Mouse (Mus musculus): ENCODE measurements around the gene Uqcrfs1. TPM values are rescaled to one million over a fixed set of nuclear protein-coding genes. Genes with fewer than 3 reads are reported as not detected.

Gene Uqcrfs1
- total RNA-seq (2021), result 100 to 1,000 TPM; 880 to 896 TPM

DNA sequence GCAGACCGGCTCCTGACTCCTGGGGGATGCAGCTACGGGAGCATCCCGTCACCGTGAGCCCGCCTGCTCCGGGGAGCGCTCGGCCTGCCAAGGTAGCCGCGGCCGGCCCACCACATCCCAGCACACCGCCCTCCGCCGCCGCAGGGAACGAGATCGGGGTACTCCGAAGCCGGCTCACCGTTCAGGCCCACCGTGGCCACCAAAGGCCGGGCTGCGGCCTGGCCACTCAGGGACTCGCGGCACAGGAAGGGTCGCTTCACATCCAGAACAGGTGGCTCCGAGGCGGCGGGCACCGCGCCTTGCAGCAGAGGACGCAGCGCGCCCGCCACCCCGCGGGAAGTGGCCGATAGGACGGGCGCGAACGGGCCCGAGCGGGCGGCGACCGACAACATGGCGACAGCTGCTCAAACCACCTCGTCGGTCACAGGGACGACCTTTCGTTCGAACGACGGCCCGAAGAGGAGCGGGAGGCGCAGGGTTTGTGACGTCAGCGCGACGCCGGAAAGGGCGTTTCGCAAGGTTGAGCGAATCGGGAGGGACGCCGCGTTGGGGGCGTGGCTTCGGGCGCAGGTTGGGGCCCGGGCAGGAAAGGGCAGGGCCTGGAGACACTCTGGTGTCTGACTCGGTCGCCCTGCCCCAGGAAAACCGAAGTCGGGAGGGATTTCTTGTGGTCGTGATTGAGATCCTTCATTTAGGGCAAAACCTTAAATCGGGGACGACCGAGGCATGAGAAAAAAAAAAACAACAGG, at the start of gene Uqcrfs1:
TSS of gene Uqcrfs1 (minus strand) at position 507 of the 749 bp plus-strand sequence.
- peak; percentile 98 to 99 for DNase-seq
- intact Hi-C loops (cut with DNase I), result no loop called here

DNA sequence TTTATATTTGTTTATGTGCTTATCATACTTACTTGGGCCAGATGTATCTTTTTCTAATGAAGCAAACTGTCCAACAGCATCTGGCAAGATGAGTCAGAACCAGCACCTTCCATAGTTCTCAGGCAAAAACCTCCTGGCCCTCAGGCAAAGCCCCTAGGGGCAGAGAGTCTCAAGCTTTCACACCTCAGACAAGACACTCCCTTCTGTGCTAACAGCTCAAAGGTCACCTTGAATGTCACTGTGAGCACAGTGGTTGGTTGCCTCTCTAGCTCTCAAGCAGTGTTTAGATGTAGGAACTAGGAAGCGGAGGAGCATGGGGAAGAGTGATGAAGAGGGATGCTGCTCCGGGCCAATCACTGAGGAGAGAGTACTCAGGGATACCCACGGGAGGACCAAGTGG, 40.6 kb upstream of the Uqcrfs1 start:
- intact Hi-C loops (cut with DNase I), result no loop called here
- no peak for DNase-seq

DNA sequence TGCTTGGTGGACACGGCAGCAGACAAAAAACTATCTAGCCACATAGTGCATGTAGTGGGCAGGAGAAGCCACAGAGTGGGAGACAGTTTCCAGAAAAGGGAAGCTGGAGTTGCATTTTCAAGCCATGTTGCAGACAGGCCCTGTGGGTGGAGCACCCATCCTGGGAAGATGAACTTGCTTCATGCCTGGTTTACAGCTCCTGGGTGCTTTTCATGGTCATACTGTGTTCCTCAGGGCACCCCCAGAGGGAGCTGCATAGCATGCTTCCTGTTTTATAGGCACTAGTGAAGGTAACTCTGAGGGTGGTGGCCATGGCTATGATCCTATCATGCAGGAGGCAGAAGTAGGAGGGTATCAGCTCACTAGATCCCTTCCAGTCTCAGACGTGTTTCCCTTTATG, 37.4 kb upstream of the Uqcrfs1 start:
- intact Hi-C loops (cut with DNase I), result no loop called here

DNA sequence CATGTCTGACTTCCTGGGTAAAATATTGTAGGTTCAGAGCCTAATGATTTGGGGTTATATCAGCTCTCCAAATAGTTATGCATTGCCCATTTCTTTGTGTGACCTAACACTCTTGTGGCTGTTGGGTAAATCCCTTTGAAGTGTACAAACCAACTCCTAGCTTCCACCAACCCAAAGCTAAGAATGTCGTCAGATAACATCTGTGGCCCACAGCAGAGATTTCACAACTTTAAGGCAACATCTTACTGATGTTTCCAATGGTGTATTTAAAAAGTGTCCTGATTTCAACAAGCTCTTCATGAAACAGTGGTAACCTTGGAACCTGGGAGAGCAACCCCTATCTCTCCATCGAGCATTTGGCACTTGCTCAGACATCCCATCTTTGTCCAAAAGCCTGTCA, 33.6 kb upstream of the Uqcrfs1 start:
- intact Hi-C loops (cut with DNase I), result no loop called here
- DNase-seq, result no peak

More for the DNA sequence above, 37.4 kb upstream of the Uqcrfs1 start:
- DNase-seq, result peak in 1 of 2 experiments; percentile 6

DNA sequence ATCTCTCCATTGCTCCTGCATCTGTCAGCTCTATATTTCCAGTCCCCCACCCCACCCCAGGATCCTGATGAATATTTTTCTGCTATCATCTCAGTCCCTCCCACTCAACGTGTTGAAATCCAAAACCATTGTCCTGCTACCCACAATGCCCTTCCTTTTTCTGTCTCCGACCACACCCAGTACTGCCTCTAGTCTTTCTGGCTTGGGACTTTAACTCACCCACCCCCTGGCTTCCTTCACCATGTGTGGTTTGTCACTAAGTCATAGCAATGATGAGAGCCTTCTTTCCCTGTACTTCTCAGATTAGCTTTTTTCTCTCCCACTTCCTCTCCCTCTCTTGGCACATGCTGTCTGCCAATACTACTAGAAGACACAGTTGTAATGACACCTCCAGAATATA, 31.7 kb upstream of the Uqcrfs1 start:
- intact Hi-C loops (cut with DNase I), result no loop called here
- DNase-seq, result no peak

DNA sequence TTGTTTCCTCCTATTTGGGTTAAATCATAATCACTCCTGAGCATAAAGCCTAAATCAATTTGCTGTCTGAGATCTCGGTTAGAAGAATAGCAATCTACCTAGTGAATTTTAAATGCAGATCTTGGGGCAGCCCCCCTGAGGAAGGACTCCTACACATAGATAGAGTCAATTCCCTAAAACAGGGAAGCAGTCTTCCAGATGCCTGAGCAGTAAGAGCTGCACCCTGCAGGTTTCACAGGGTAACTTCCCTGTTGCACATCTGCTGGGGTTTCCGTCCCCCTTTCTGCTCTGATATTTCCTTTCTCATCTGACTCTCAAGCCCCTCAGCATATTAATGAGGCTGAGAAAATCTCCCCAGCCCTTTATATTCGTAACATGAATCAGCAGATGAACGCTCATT, 27.8 kb upstream of the Uqcrfs1 start:
- intact Hi-C loops (cut with DNase I), result no loop called here
- no peak for DNase-seq

DNA sequence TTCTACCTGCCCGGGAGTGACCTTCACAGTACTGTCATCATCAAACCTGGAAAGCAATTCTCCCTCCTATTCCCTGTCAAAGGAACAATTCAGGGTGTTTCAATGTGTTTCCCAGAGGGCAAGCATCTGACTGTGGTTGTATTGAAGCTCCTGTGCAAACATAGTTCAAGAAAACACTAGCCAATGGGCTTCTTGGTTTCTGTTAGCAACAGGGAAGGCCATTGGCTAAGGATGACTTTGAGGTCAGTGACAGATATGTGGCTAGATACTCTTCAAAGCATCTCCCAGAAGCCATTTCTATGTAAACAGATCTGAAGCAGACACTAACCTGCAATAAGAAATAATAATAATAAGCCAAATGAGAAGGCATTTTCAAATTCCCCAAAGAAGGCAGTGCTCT, 25.0 kb upstream of the Uqcrfs1 start:
- DNase-seq, result no peak
- intact Hi-C loops (cut with DNase I), result no loop called here

DNA sequence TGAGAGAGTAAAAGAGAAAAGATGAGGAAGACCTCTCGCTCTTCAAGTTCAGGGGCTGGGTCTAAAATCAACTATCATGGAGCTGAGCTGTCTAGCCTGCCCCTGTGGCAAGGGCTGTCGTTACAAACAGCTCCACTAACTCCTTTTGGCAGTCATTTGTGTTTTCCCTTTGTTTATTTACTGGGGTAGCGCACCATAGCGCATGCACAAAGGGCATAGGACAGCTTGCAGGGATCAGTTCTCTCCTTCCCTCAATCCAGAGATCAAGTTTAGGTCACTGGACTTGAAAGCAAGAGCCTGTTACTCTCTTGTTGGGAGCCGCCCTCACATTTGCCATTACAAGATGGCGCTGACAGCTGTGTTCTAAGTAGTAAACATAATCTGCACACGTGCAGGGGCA, 22.4 kb upstream of the Uqcrfs1 start:
- no peak for DNase-seq
- intact Hi-C loops (cut with DNase I), result loop anchor here (5.0 to 10.0 kb wide), 4 partner anchors 317 to 1087 kb away; partner anchors contain the start of gene Foxf2

DNA sequence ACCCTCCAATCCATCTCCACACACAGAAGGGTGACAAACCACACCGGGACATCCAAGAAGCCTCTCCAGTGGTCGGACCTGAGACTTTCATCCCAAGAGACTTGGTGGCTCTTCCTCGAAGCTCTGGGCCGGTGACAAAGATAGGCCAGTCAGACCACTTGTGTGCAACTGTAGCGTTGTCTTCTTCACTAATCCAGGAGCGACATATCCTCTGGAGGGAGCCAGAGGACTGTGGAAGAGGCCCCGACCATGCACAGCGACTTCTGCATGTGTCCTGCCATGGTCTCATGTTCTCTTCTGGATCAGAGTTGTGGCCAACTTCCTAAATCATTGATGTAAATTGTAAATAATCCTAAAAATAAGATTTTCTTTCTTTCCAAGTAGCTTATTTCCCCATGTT, 21.6 kb upstream of the Uqcrfs1 start:
- DNase-seq, result peak; percentile 61 to 75
- intact Hi-C loops (cut with DNase I), result loop anchor here (5.0 to 10.0 kb wide), 4 partner anchors 318 to 1088 kb away; partner anchors contain the start of gene Foxf2

DNA sequence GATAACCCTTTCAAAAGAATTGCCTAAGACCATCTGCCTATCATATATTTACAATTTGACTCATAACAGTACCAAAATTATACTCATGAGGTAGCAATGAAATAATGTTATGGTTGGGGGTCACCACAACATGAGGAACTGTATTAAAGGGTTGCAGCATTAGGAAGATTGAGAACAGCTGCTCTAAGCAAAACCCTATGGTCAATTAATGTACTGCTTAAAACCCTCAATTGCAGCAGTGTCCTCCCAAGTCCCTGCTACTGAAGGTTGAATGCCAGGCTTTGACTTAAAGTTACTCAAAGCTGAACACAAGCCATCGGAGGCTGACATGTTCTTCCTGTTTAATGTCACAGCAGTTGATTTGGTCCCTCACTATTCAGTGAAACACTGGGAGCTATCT, 15.4 kb upstream of the Uqcrfs1 start:
- intact Hi-C loops (cut with DNase I), result loop anchor here (10.0 kb wide), 3 partner anchors 324 to 1094 kb away; partner anchors contain the start of gene Foxf2
- no peak for DNase-seq

DNA sequence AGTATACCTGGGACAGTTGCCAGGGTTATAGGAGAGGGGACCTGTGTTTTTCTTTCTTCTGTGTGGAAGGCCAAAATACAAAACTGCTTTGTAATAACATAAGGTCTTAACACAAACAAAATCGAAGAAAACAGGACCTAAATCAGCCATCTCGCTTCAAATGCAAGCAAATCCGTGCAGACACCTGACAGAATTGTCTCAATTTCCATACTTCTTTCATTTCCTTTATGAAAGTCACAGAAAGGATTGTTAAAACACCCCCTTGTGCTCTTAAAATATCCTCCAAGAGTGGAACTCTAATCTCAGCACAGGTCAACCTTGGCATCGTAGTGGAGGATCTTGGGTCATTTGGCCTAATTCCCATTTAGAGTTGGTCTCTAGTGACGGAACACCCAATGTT, 14.9 kb upstream of the Uqcrfs1 start:
- intact Hi-C loops (cut with DNase I), result loop anchor here (10.0 kb wide), 3 partner anchors 325 to 1095 kb away; partner anchors contain the start of gene Foxf2
- no peak for DNase-seq

DNA sequence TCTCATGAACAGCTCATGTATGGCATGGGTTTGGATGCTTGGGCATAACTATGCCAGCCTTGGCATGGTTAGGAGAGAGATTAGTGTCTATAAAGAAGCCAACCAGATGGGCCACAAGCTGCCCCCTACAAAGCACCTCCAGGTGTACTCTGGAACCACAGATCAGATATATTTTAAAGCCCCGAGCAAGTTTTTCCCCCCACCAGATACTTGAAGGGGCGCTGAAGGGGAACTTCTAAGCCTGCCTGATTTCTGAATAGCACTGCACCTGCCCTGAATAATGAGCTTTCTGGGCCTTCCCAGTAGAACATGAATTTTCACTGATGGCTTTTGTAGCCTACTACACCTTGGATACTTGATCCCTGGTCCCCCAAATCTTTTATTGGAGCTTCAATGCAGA, 12.6 kb upstream of the Uqcrfs1 start:
- intact Hi-C loops (cut with DNase I), result no loop called here
- DNase-seq, result no peak

DNA sequence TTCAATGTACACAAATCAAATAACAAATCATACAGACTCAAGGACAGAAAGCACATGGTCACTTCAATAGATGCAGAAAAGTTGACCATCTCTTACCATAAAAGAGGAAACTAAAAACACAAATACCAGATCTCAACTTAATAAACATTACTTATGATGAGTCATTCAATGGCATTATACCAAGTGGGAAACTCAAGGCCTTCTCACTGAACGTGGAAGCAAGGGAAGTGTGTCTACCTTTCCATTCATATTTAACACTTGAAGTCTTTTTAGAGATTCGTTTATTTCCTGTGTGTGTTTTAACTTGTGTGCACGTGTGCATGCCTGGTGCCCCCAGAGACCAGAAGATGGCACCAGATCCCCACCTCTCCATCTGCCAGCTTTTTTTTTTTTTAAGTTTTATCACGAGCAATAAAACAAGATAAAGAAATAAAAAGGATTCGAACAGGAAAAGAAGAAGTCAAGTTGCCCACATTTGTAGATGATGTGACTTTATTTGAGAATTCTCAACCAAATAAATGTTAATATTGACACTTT, 8.0 kb upstream of the Uqcrfs1 start:
- intact Hi-C loops (cut with DNase I), result no loop called here
- DNase-seq, result no peak

DNA sequence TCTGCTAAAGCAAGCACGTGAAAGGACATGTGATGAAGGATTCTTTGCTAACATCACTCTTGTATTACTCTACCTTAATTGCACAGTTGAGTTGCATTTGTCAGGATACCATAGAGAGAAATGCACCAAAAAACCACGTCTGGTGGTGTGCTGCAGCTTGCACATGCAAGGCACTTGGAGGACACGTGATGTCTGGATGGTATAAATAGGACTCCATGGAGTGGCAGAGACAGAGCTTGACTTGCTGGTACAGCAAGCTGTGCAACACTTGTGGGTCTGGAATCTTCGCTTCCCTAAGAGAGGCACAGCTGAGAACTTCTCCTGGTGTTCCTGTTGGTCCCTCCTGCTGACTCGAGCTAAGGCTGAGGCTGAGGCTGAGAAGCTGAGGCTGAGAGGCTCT, 4.2 kb upstream of the Uqcrfs1 start:
- DNase-seq, result no peak
- intact Hi-C loops (cut with DNase I), result no loop called here

DNA sequence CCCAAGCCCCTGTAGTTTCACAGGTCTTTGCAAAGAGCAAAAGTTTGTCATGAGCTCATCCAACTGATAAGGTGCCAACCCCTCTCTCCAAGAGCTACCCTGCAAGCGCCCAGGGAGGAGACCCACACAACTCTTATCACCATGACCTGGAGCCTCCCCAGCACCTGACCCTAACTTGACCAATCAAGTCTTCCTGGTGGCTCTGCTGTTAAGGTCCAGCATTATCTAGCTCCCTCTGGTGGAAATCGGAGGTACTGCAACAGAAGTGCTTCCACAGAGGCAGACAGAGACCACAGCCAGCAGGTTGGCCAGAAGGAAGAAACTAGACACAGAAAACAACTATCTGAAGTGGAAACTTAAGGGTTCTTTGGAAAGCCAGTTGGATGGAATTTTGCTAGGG, 3.7 kb upstream of the Uqcrfs1 start:
- peak; percentile 85 to 93 for DNase-seq
- intact Hi-C loops (cut with DNase I), result no loop called here

DNA sequence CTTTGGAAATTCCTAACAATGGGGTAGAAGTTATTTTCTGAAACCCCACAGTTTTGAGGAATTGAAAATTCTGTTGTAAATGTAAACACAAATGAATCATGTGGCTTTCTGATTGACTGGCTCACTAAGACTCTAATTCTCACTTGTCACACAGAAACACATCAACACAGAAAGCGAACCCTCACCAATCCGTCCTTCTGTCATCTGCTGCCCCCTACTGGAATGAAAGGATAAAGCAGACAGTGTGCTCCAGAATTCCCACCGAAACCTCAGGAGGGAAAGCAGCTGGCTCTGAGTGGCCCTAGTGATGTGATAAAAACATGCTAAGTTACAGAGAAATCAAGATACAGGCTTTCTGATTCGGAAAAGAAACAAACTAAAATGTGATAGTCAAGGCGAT, 14.4 kb downstream of the Uqcrfs1 start:
- peak; percentile 77 to 83 for DNase-seq
- intact Hi-C loops (cut with DNase I), result loop anchor here (1.0 kb wide), 1 partner anchor 258 kb away; no protein-coding TSS in a partner anchor

DNA sequence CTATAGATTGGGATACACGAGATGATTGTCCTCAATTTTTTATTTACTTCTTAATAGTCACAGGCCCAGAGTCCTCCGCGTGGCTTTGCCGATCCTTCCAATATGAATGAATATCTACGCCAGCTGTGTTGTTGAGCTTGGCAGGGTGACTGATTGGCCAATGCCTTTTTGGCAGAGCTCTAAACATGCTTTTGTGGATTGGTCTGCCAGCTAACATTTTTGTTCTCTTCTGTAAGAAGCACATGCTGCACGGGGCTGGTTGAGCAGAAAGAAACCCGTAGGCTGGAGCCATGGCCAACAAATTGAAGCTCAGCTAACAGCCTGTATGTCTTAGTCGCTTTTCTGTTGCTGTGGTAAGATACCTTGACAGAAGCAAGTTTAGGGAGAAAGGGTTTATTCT, 20.2 kb downstream of the Uqcrfs1 start:
- intact Hi-C loops (cut with DNase I), result loop anchor here (10.0 kb wide), 1 partner anchor 430 kb away; no protein-coding TSS in a partner anchor

DNA sequence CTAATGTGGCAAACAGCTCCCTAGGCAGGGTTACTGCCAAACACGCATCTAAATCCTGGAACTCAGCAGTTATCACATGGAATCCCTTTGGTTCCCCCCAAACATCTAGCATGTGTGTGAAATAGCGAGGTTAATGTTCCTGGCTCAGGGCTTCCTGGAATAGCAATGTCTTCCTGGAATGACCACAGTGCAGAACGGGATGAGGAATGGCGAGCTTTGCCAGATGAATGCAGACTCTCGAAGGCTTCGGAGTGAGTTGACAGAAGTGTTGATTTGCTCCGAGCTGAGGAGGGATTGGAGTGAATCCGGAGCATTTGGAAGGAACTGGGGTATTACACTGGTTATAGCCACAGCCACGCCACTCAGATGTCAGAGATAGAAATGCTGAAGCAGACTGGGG, 21.2 kb downstream of the Uqcrfs1 start:
- intact Hi-C loops (cut with DNase I), result loop anchor here (10.0 kb wide), 1 partner anchor 429 kb away; no protein-coding TSS in a partner anchor
- peak; percentile 55 to 58 for DNase-seq

More for the DNA sequence above, 20.2 kb downstream of the Uqcrfs1 start:
- DNase-seq, result peak; percentile 72 to 75

DNA sequence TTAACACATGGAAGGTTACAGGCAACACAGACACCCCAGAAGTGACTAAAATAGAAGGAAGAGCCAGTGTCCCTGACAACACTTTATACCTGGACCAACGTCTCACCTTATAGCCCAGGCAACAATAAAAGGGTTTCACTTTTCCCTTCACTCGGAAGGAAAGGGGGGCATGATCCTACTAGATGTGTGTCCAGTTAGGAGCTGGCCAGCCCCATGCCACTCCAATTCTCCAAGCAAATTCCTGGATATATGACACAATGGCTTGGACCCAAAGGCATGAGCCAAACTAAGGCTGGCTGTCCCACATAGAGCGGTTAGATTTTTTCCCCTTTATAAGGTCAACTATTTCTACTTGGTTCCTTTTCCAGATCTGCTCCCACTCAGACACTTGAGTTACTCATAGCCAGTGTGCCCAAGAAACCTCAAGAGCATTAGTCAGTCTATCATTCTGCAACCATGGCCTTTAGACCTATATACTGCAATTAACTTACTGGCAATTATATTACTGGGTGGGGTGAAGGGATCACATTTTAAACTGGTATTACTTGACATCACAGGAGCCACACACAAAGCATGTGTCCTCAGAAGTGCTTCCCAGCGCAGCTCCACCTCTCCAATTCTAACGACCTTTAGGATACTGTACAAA, 21.8 kb downstream of the Uqcrfs1 start:
- intact Hi-C loops (cut with DNase I), result loop anchor here (10.0 kb wide), 1 partner anchor 429 kb away; no protein-coding TSS in a partner anchor
- no peak for DNase-seq

DNA sequence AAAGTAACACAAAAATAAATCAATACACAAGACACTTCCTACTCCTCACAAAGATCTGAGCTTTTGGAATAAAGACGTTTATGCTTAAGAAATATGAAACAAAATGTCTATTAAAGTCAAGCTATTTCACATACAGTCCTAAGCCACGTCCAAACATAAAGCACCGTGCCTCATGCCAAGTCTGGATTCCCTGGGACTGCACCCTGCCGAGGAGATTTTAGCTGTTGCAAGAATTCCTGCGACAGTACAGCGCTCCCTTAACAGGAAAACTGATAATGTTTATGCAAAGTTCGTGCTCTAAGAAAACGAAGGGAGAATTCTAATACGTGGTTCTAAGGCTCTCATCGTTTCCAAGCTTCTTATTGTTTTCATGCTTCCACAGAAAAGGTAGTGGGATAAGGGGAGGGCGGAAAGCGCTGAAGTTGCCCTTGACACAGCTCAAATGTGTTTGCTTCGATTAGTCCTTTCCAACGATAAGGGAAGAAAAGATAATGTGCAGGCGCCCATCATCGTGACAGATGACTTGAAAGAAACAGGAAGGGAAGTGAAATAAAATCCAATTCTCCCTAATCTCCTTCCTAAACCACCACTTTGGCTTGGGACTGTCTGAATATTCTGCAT, 23.8 kb downstream of the Uqcrfs1 start:
- DNase-seq, result no peak
- intact Hi-C loops (cut with DNase I), result loop anchor here (10.0 kb wide), 1 partner anchor 427 kb away; no protein-coding TSS in a partner anchor

DNA sequence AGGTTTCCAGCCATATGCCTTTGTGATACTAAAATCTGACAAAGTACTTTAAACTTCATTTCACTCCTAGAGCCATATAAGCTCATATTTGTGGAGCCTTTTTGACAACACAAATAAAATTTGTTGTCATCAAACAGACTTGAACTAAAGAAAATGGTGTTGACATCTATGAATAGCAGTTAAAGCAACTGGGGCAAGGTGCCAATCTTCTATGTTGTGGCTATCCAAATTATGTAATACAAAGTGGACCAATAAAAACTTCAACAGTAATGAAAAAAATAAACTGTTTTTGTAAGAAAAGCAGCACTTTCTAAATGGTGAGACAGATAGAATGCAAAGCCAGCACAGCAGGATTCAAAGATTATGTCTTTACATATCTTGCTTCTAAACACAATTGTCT, 27.0 kb downstream of the Uqcrfs1 start:
- DNase-seq, result no peak
- intact Hi-C loops (cut with DNase I), result no loop called here
